Mouse (Mus musculus): ENCODE data around the gene Vmn1r3. TPM values are rescaled to one million over a fixed set of nuclear protein-coding genes. Genes with fewer than 3 reads are reported as not detected.
"Not testable (repeated sequence)": the region's sequence is repeated elsewhere in the genome, so short reads cannot be mapped to it uniquely, and the experiment has no call there.

Gene Vmn1r3
- polyA plus RNA-seq, 1 experiment from 2014 or later = not detected

DNA sequence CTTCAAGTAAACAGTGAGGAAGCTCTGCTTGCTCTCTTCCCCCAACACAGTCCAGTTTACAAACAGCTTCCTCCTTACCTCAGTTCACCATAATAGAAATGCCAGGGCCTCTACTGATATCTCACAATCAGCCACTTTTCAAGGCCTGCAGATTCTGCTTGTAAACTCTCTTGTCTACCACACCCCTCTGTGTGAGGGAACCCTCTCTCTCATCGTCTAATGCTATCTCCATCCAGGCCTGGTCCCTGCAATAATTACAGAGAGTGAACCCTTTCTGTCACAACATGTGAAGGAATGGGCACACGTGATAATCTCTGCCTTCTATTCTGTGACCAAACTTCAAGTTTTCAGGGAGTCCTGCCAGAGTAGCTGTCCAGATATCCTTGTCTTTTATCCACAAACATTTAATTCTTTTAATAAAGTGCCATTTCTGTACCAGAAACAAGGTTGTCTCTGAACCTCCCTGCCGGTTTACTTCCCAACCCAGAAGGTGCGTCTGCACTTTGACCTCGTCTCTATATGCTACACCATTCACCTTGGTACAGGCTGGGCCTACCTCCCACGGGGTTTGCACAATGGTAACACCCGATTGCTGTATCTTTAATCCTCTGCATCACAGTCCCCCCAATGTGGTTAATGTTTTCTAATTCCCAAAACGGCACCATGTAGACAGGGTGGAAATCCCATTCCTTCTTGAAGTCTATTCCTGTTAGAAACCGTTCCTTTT, 38.5 kb upstream of the Vmn1r3 start:
- not testable (repeated sequence) for H3K27ac ChIP-seq (ENCODE audit: low read depth, low read length); ATAC-seq; DNase-seq (ENCODE audit: low spot score); H3K4me3 ChIP-seq (ENCODE audit: low read depth, low read length); H3K27me3 ChIP-seq (replicated peaks; ENCODE audit: control insufficient read depth, insufficient read depth, low read length); H3K36me3 ChIP-seq (ENCODE audit: control insufficient read depth, insufficient read depth, low read length); H3K4me1 ChIP-seq (ENCODE audit: control insufficient read depth, insufficient read depth, low read length); H3K9ac ChIP-seq (ENCODE audit: low read length); H3K4me2 ChIP-seq (ENCODE audit: low read length)
- 67% methylated on average over 5 of the region's 9 CpGs for WGBS
- H3K9me3 ChIP-seq (replicated peaks; ENCODE audit: control insufficient read depth, low read length) = peaks cover 28% of the 10 kb centered on the region

DNA sequence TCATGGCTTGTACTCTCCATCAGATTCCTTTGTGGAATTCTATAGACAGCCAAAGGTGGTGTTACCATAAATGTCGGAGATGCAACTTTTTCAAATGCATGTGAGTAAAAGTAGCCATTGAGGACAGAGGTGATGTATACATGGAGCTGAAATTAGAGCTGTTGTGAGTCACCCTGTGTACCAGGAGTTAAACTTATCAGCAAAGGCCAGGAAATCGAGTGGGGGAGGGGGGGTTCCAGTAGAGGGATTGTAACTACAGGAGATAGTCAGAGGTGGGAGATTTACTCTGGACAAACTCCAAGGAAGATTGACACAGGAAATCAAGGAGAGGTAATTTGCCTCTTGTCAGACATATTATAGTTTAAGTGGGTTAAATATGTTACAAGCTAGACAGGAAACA, 31.2 kb upstream of the Vmn1r3 start:
- H3K9ac ChIP-seq (ENCODE audit: low read length); H3K4me3 ChIP-seq (ENCODE audit: low read depth, low read length); H3K9me3 ChIP-seq (replicated peaks; ENCODE audit: control insufficient read depth, low read length); DNase-seq (ENCODE audit: low spot score); H3K27me3 ChIP-seq (replicated peaks; ENCODE audit: control insufficient read depth, insufficient read depth, low read length); H3K4me2 ChIP-seq (ENCODE audit: low read length); H3K27ac ChIP-seq (ENCODE audit: low read depth, low read length); H3K36me3 ChIP-seq (ENCODE audit: control insufficient read depth, insufficient read depth, low read length); H3K4me1 ChIP-seq (ENCODE audit: control insufficient read depth, insufficient read depth, low read length); ATAC-seq: not testable (repeated sequence)
- WGBS = 83% methylated on average over 2 of the region's 2 CpGs

DNA sequence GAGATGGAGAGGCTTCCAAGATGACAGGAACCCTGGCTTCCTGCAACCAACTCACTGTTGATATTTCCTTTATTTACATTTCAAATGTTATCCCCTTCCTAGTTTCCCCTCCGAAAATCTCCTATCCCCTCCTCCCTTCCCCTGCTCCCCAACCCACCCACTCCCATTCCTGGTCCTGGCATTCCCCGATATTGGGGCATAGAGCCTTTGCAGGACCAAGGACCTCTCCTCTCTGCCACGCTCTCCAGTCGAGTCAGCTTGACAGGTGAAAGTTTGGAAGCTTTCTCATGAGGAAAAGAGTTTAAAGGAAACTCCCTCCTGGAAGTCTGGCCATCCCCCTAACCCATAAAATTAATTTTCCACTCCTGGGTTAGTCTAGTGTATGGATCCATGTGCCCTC, 28.2 kb upstream of the Vmn1r3 start:
- H3K4me1 ChIP-seq (ENCODE audit: control insufficient read depth, insufficient read depth, low read length); H3K9me3 ChIP-seq (replicated peaks; ENCODE audit: control insufficient read depth, low read length); ATAC-seq; H3K4me2 ChIP-seq (ENCODE audit: low read length); H3K36me3 ChIP-seq (ENCODE audit: control insufficient read depth, insufficient read depth, low read length); H3K9ac ChIP-seq (ENCODE audit: low read length); DNase-seq (ENCODE audit: low spot score); H3K27me3 ChIP-seq (replicated peaks; ENCODE audit: control insufficient read depth, insufficient read depth, low read length); H3K4me3 ChIP-seq (ENCODE audit: low read depth, low read length); H3K27ac ChIP-seq (ENCODE audit: low read depth, low read length): not testable (repeated sequence)
- WGBS = 66% methylated on average over 3 of the region's 4 CpGs

DNA sequence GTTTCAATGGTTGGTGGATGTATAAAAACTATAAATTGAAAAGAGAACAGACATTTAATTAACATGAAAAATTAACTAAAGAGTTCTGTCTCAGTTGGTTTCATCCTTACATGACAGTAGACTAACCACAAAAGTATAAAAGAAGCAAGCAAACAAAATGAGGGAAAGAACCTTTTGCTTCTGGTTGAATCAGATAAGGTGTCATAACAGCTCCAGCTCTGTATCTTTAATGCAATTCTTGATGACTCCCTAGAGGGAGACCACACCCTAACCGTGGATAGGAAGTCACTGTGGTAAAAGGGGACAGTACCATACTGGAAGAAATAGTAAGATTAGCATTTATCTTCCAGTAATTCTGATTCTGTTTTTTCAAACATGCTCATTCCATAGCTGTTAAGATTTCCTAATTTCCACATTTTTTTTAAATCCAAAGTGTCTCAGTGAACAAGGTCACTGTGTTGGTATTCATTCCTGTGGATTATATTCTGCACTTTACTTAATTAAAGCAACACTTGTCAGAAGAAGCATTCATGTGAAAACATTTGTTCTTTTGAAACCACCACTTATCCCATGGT, 24.6 kb upstream of the Vmn1r3 start:
- not testable (repeated sequence) for H3K4me2 ChIP-seq (ENCODE audit: low read length); H3K36me3 ChIP-seq (ENCODE audit: control insufficient read depth, insufficient read depth, low read length); H3K9me3 ChIP-seq (replicated peaks; ENCODE audit: control insufficient read depth, low read length); DNase-seq (ENCODE audit: low spot score); H3K27ac ChIP-seq (ENCODE audit: low read depth, low read length); ATAC-seq; H3K9ac ChIP-seq (ENCODE audit: low read length); H3K27me3 ChIP-seq (replicated peaks; ENCODE audit: control insufficient read depth, insufficient read depth, low read length); H3K4me3 ChIP-seq (ENCODE audit: low read depth, low read length); H3K4me1 ChIP-seq (ENCODE audit: control insufficient read depth, insufficient read depth, low read length)
- WGBS = 55% methylated on average over 1 of the region's 1 CpGs

DNA sequence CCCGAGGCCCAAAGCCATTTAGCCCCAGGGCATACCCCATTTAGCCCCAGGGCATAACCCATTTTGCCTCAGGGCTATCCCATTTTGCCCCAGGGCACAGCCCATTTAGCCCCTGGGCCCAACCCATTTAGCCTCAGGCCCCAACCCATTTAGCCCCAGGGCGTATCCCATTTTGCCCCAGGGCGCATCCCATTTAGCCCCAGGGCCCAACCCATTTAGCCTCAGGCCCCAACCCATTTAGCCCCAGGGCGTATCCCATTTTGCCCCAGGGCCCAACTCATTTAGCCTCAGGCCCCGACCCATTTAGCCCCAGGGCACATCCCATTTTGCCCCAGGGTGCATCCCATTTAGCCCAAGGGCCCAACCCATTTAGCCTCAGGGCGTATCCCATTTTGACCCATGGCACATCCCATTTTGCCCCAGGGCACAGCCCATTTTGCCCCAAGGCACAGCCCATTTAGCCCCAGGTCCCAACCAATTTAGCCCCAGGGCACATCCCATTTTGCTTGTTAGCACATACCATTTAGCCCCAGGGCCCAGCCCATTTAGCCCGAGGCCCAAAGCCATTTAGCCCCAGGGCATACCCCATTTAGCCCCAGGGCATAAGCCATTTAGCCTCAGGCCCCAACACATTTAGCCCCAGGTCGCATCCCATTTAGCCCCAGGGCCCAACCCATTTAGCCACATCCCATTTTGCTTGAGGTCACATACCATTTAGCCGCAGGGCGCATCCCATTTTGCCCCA, 8.2 kb downstream of the Vmn1r3 start:
- H3K9ac ChIP-seq (ENCODE audit: low read length); H3K36me3 ChIP-seq (ENCODE audit: control insufficient read depth, insufficient read depth, low read length); H3K4me3 ChIP-seq (ENCODE audit: low read depth, low read length); ATAC-seq; H3K27ac ChIP-seq (ENCODE audit: low read depth, low read length); H3K4me2 ChIP-seq (ENCODE audit: low read length); H3K27me3 ChIP-seq (replicated peaks; ENCODE audit: control insufficient read depth, insufficient read depth, low read length); DNase-seq (ENCODE audit: low spot score); H3K4me1 ChIP-seq (ENCODE audit: control insufficient read depth, insufficient read depth, low read length): not testable (repeated sequence)
- peaks cover 36% of the 10 kb centered on the region for H3K9me3 ChIP-seq (replicated peaks; ENCODE audit: control insufficient read depth, low read length)
- WGBS = 87% methylated on average over 10 of the region's 10 CpGs

DNA sequence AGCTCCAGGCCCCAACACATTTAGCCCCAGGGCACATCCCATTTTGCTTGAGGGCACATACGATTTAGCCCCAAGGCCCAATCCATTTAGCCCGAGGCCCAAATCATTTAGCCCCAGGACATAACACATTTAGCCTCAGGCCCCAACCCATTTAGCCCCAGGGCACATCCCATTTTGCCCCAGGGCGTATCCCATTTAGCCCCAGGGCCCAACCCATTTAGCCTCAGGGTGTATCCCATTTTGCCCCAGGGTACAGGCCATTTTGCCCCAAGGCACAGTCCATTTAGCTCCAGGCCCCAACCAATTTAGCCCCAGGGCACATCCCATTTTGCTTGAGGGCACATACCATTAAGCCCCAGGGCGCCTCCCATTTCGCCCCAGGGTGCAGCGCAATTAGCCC, 9.0 kb downstream of the Vmn1r3 start:
- WGBS = 92% methylated on average over 6 of the region's 6 CpGs
- not testable (repeated sequence) for H3K4me2 ChIP-seq (ENCODE audit: low read length); ATAC-seq; H3K27ac ChIP-seq (ENCODE audit: low read depth, low read length); H3K9ac ChIP-seq (ENCODE audit: low read length); DNase-seq (ENCODE audit: low spot score); H3K4me1 ChIP-seq (ENCODE audit: control insufficient read depth, insufficient read depth, low read length); H3K36me3 ChIP-seq (ENCODE audit: control insufficient read depth, insufficient read depth, low read length); H3K4me3 ChIP-seq (ENCODE audit: low read depth, low read length); H3K27me3 ChIP-seq (replicated peaks; ENCODE audit: control insufficient read depth, insufficient read depth, low read length)
- peaks cover 34% of the 10 kb centered on the region for H3K9me3 ChIP-seq (replicated peaks; ENCODE audit: control insufficient read depth, low read length)

DNA sequence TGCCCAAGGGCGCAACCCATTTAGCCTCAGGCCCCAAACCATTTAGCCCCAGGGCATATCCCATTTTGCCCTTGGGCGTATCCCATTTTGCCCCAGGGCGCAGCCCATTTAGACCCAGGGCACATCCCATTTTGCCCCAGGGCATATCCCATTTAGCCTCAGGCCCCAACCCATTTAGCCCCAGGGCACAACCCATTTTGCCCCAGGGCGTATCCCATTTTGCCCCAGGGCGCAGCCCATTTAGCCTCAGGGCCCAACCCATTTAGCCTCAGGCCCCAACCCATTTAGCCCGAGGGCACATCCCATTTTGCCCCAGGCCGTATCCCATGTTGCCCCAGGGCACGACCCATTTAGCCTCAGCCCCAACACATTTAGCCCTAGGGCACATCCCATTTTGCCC, 9.4 kb downstream of the Vmn1r3 start:
- not testable (repeated sequence) for H3K4me3 ChIP-seq (ENCODE audit: low read depth, low read length); H3K36me3 ChIP-seq (ENCODE audit: control insufficient read depth, insufficient read depth, low read length); ATAC-seq; H3K9ac ChIP-seq (ENCODE audit: low read length); H3K4me2 ChIP-seq (ENCODE audit: low read length); DNase-seq (ENCODE audit: low spot score); H3K27me3 ChIP-seq (replicated peaks; ENCODE audit: control insufficient read depth, insufficient read depth, low read length); H3K4me1 ChIP-seq (ENCODE audit: control insufficient read depth, insufficient read depth, low read length); H3K27ac ChIP-seq (ENCODE audit: low read depth, low read length)
- WGBS = 97% methylated on average over 6 of the region's 8 CpGs
- H3K9me3 ChIP-seq (replicated peaks; ENCODE audit: control insufficient read depth, low read length) = peaks cover 29% of the 10 kb centered on the region

DNA sequence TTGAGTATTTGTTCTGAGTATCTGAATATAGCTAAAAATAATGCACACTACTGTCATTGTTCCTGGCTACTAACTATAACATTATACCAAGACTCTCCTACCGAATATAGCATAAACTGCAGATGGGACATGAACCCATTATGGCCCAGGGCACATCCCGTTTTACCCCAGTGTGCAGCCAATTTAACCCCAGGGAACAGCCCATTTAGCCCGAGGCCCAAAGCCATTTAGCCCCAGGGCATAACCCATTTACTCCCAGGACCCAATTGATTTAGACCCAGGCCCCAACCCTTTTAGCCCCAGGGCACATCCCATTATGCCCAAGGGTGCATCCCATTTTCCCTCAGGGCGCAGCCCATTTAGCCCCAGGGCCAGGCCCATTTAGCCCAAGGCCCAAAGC, 10.6 kb downstream of the Vmn1r3 start:
- not testable (repeated sequence) for H3K4me1 ChIP-seq (ENCODE audit: control insufficient read depth, insufficient read depth, low read length); H3K4me2 ChIP-seq (ENCODE audit: low read length); ATAC-seq; H3K27ac ChIP-seq (ENCODE audit: low read depth, low read length); H3K9ac ChIP-seq (ENCODE audit: low read length); DNase-seq (ENCODE audit: low spot score); H3K27me3 ChIP-seq (replicated peaks; ENCODE audit: control insufficient read depth, insufficient read depth, low read length); H3K4me3 ChIP-seq (ENCODE audit: low read depth, low read length); H3K36me3 ChIP-seq (ENCODE audit: control insufficient read depth, insufficient read depth, low read length)
- peaks cover 24% of the 10 kb centered on the region for H3K9me3 ChIP-seq (replicated peaks; ENCODE audit: control insufficient read depth, low read length)
- WGBS = 79% methylated on average over 4 of the region's 4 CpGs

DNA sequence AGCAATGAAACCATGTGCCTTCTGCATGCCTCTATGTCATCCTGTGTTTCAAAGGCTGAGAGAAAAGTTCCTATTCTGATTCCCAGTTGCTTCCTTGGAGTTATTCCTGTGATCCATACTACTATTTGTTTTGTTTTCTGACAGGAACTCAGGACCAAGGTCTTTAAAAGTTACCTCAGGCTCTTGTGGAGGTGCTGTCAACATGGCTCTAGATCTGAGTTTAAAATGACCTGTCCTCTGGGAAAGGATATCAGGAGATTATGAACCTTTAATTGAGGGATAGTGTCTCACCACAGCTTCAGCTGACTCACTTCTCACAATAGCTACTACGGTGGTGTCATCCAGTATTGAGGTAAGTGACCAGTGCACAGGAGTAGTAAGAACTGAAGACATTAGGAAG, 18.1 kb downstream of the Vmn1r3 start, which contains the start of gene Vmn1r2:
Vmn1r2 (plus strand) TSS at position 301 of the 400 bp plus-strand sequence.
- no CpG with 5 or more reads among the region's 1 CpGs for WGBS
- H3K27ac ChIP-seq (ENCODE audit: low read depth, low read length); DNase-seq (ENCODE audit: low spot score); H3K36me3 ChIP-seq (ENCODE audit: control insufficient read depth, insufficient read depth, low read length); H3K4me2 ChIP-seq (ENCODE audit: low read length); H3K27me3 ChIP-seq (replicated peaks; ENCODE audit: control insufficient read depth, insufficient read depth, low read length); H3K4me1 ChIP-seq (ENCODE audit: control insufficient read depth, insufficient read depth, low read length); ATAC-seq; H3K4me3 ChIP-seq (ENCODE audit: low read depth, low read length); H3K9ac ChIP-seq (ENCODE audit: low read length): not testable (repeated sequence)
- peaks cover 15% of the 10 kb centered on the region for H3K9me3 ChIP-seq (replicated peaks; ENCODE audit: control insufficient read depth, low read length)
